Mouse (Mus musculus): ENCODE results near the gene Kcnd3.

Gene Kcnd3

GRCm38 (mm10) chr3:105528860-105529259 lies 76.7 kb downstream of the Kcnd3 start:
- no peak for DNase-seq (ENCODE audit: low read depth)

GRCm38 (mm10) chr3:105529700-105530099 lies 77.6 kb downstream of the Kcnd3 start:
- DNase-seq (ENCODE audit: low read depth): no peak

- DNase-seq (ENCODE audit: low read depth): no peak
These were observed 78.4 kb downstream of the Kcnd3 start for GRCm38 (mm10) chr3:105530363-105531130.

- DNase-seq (ENCODE audit: low read depth): no peak
These were observed 86.3 kb downstream of the Kcnd3 start for GRCm38 (mm10) chr3:105538406-105538805.

GRCm38 (mm10) chr3:105538819-105539607 lies 86.9 kb downstream of the Kcnd3 start:
- no peak for DNase-seq (ENCODE audit: low read depth)

GRCm38 (mm10) chr3:105542741-105543140 lies 90.6 kb downstream of the Kcnd3 start:
- no peak for DNase-seq (ENCODE audit: low read depth)

- DNase-seq (ENCODE audit: low read depth): no peak
These were observed 92.0 kb downstream of the Kcnd3 start for GRCm38 (mm10) chr3:105544106-105544505.

GRCm38 (mm10) chr3:105546611-105547071 lies 94.5 kb downstream of the Kcnd3 start:
- no peak for DNase-seq (ENCODE audit: low read depth)

- DNase-seq (ENCODE audit: low read depth): no peak
These were observed 96.1 kb downstream of the Kcnd3 start for GRCm38 (mm10) chr3:105548074-105548771.

- no peak for DNase-seq (ENCODE audit: low read depth)
These were observed 107.3 kb downstream of the Kcnd3 start for GRCm38 (mm10) chr3:105559456-105559855.

GRCm38 (mm10) chr3:105566973-105567372 lies 114.8 kb downstream of the Kcnd3 start:
- DNase-seq (ENCODE audit: low read depth): no peak

GRCm38 (mm10) chr3:105567472-105567871 lies 115.3 kb downstream of the Kcnd3 start:
- DNase-seq (ENCODE audit: low read depth): no peak

- no peak for DNase-seq (ENCODE audit: low read depth)
These were observed 116.3 kb downstream of the Kcnd3 start for GRCm38 (mm10) chr3:105568403-105568802.

- DNase-seq (ENCODE audit: low read depth): no peak
These were observed 116.7 kb downstream of the Kcnd3 start for GRCm38 (mm10) chr3:105568851-105569250.

- no peak for DNase-seq (ENCODE audit: low read depth)
These were observed 117.2 kb downstream of the Kcnd3 start for GRCm38 (mm10) chr3:105569310-105569752.

GRCm38 (mm10) chr3:105569950-105570349 lies 117.8 kb downstream of the Kcnd3 start:
- DNase-seq (ENCODE audit: low read depth): no peak

GRCm38 (mm10) chr3:105570818-105571217 lies 118.7 kb downstream of the Kcnd3 start:
- no peak for DNase-seq (ENCODE audit: low read depth)

- DNase-seq (ENCODE audit: low read depth): no peak
These were observed 119.8 kb downstream of the Kcnd3 start for GRCm38 (mm10) chr3:105571944-105572343.

GRCm38 (mm10) chr3:105573156-105573555 lies 121.0 kb downstream of the Kcnd3 start:
- DNase-seq (ENCODE audit: low read depth): no peak

GRCm38 (mm10) chr3:105578320-105578719 lies 126.2 kb downstream of the Kcnd3 start:
- no peak for DNase-seq (ENCODE audit: low read depth)

- no peak for DNase-seq (ENCODE audit: low read depth)
These were observed 129.0 kb downstream of the Kcnd3 start for GRCm38 (mm10) chr3:105581119-105581518.

GRCm38 (mm10) chr3:105585734-105586159 lies 133.6 kb downstream of the Kcnd3 start:
- DNase-seq (ENCODE audit: low read depth): no peak
